Mouse (Mus musculus) megakaryocyte progenitor cell, adult 5-6 weeks (primary cell): ENCODE measurements around the gene Myl12a. TPM values are rescaled to one million over a fixed set of nuclear protein-coding genes. Genes with fewer than 3 reads are reported as not detected.
A peak's percentile ranks its signal among the peaks of the same experiment; 100 is the strongest.

Experiments
- ATAC-seq: replicated peaks from 2 replicates; pipeline ENCODE4 v1.8.0; 2016; ENCODE audit warnings: mild to moderate bottlenecking, moderate TSS enrichment, inconsistent platforms; ENCODE audit not compliant: poor library complexity
- total RNA-seq, 2 experiments: library from RNA; stranded (forward) in 1 of 2; stranded (reverse) in 1 of 2; fragments of 157-497, 149-512 nt in 1 of 2; fragments of 200-1000 nt in 1 of 2; gene quantifications; 2 replicates each; pipeline versions ENCODE4 v1.2.3 to v1.2.4; 2015 to 2017

The Myl12a gene
- total RNA-seq, 2 experiments from 2014 or later = 188 to 307 TPM

GRCm38 (mm10) chr17:70990403-70991303 lies 12.0 kb downstream of the Myl12a start:
- peak; percentile 51 for ATAC-seq

GRCm38 (mm10) chr17:70989991-70990390 lies 12.7 kb downstream of the Myl12a start:
- ATAC-seq = peak; percentile 15

GRCm38 (mm10) chr17:70989430-70989829 lies 13.2 kb downstream of the Myl12a start:
- ATAC-seq = no peak

- no peak for ATAC-seq
These were observed 14.3 kb downstream of the Myl12a start for GRCm38 (mm10) chr17:70988337-70988767.

- 0 out of 2 replicates have a peak, but pooled peaks have one; percentile 8 for ATAC-seq
These were observed 15.6 kb downstream of the Myl12a start for GRCm38 (mm10) chr17:70986831-70987660.

- ATAC-seq = no peak
These were observed 16.3 kb downstream of the Myl12a start for GRCm38 (mm10) chr17:70986355-70986740.

- ATAC-seq = peak; percentile 78
These were observed 16.9 kb downstream of the Myl12a start for GRCm38 (mm10) chr17:70985501-70986354.

- ATAC-seq = peak; percentile 74
These were observed 23.1 kb downstream of the Myl12a start for GRCm38 (mm10) chr17:70979345-70980223.

GRCm38 (mm10) chr17:70977799-70978198 lies 24.9 kb downstream of the Myl12a start:
- ATAC-seq = peak; percentile 42; the same call in 1 of the 2 replicates

GRCm38 (mm10) chr17:70974065-70974464 lies 28.6 kb downstream of the Myl12a start:
- ATAC-seq = peak; percentile 89

GRCm38 (mm10) chr17:70973398-70973797 lies 29.3 kb downstream of the Myl12a start:
- peak; percentile 25; the same call in 1 of the 2 replicates for ATAC-seq

- no peak for ATAC-seq
These were observed 31.5 kb downstream of the Myl12a start for GRCm38 (mm10) chr17:70971206-70971605.

GRCm38 (mm10) chr17:70968606-70969191 lies 34.0 kb downstream of the Myl12a start:
- ATAC-seq = peak; percentile 71

- ATAC-seq = peak; percentile 48
These were observed 35.0 kb downstream of the Myl12a start for GRCm38 (mm10) chr17:70967646-70968045.

GRCm38 (mm10) chr17:70967191-70967590 lies 35.5 kb downstream of the Myl12a start:
- no peak for ATAC-seq

GRCm38 (mm10) chr17:70966126-70966525 lies 36.6 kb downstream of the Myl12a start:
- peak; percentile 36; the same call in 1 of the 2 replicates for ATAC-seq

GRCm38 (mm10) chr17:70965281-70965680 lies 37.4 kb downstream of the Myl12a start:
- ATAC-seq = no peak

GRCm38 (mm10) chr17:70963546-70963945 lies 39.1 kb downstream of the Myl12a start:
- ATAC-seq = peak; percentile 86

GRCm38 (mm10) chr17:70951266-70951665 lies 51.4 kb downstream of the Myl12a start:
- ATAC-seq = no peak
